Mouse (Mus musculus) thymus, adult 2 months (tissue): ENCODE results near the gene Cysltr1. TPM values are rescaled to one million over a fixed set of nuclear protein-coding genes. Genes with fewer than 3 reads are reported as not detected.

Experiments
- DNase-seq: peaks from one replicate; pipeline ENCODE4 v3.0.0; 2021
- H3K27ac ChIP-seq: fragments of 200-500 bp; 2 replicates; pipeline ENCODE4 v1.5.1; 2012; ENCODE audit warnings: low read length, control low read depth; ENCODE audit not compliant: control insufficient read depth, insufficient read depth
- H3K27me3 ChIP-seq: fragments of 200-500 bp; 2 replicates; pipeline ENCODE4 v1.6.1; 2012; ENCODE audit warnings: mild to moderate bottlenecking, low read length, moderate library complexity, mixed read lengths; ENCODE audit not compliant: control insufficient read depth, insufficient read depth
- H3K36me3 ChIP-seq: fragments of 200-500 bp; 2 replicates; pipeline ENCODE4 v1.6.1; 2012; ENCODE audit warnings: mild to moderate bottlenecking, low read length, moderate library complexity; ENCODE audit not compliant: control insufficient read depth, insufficient read depth
- H3K4me1 ChIP-seq: fragments of 200-500 bp; replicated peaks from 2 replicates; pipeline ENCODE4 v1.6.1; 2012; ENCODE audit warnings: low read length; ENCODE audit not compliant: control insufficient read depth, insufficient read depth
- H3K4me3 ChIP-seq: fragments of 200-500 bp; 2 replicates; pipeline ENCODE4 v1.5.1; 2012; ENCODE audit warnings: mild to moderate bottlenecking, low read length, control low read depth, moderate library complexity; ENCODE audit not compliant: control insufficient read depth, insufficient read depth
- CTCF ChIP-seq: fragments of 200-500 bp; IDR thresholded peaks from 2 replicates; pipeline ENCODE4 v1.5.1; 2012; ENCODE audit warnings: mild to moderate bottlenecking, control low read depth, low read length, moderate library complexity, borderline replicate concordance; ENCODE audit not compliant: control insufficient read depth, poor library complexity, insufficient read depth; ENCODE audit errors: extremely low read depth
- POLR2A ChIP-seq: fragments of 200-500 bp; IDR thresholded peaks from 2 replicates; pipeline ENCODE4 v1.6.1; 2012; ENCODE audit warnings: mild to moderate bottlenecking, low read length, control low read depth, moderate library complexity; ENCODE audit not compliant: control insufficient read depth, poor library complexity, insufficient read depth; ENCODE audit errors: extremely low read depth
- WGBS: fragments of 180-500 bp; shearing (Covaris S2); methylation state at CpG from one replicate; pipeline ENCODE4 v1.1.7; 2018; 5-methylcytosine and 5-hydroxymethylcytosine counted together
- polyA plus RNA-seq: library from polyadenylated mRNA; depleted of rRNA; stranded (reverse); fragments of >200 nt; gene quantifications from 2 replicates; pipeline ENCODE4 v1.2.3, GENCODE M21; 2012; rRNA removed

Gene Cysltr1
- polyA plus RNA-seq, 1 experiment = 1.1 TPM

- no peak overlapping the region for H3K4me3 ChIP-seq
- H3K27me3 ChIP-seq = no peaks in the 10 kb centered on the region
- H3K27ac ChIP-seq = no peak overlapping the region
- WGBS = 50% methylated on average over 3 of the region's 3 CpGs
- no peaks in the 10 kb centered on the region for H3K36me3 ChIP-seq
- H3K4me1 ChIP-seq = no peaks in the 10 kb centered on the region
- TF ChIP-seq POLR2A = no peak
- no peak for TF ChIP-seq CTCF
- no peak for DNase-seq
These were observed 67.1 kb downstream of the Cysltr1 start for GRCm38 (mm10) chrX:106536359-106536758.

Other genes starting within 250 kb of the Cysltr1 start
- gene Fndc3c1, start 118.3 kb downstream of the Cysltr1 start, polyA plus RNA-seq = 0.03 TPM in 1 of 2 replicates, not detected in the other
- gene Gm5127, start 20.5 kb downstream of the Cysltr1 start, polyA plus RNA-seq = 0.07 TPM in 1 of 2 replicates, not detected in the other
- gene Rtl3, start 237.0 kb upstream of the Cysltr1 start, polyA plus RNA-seq = 0.11 and 0.24 TPM in 2 replicates